Mouse (Mus musculus) heart, embryonic 14.5 days (tissue): ENCODE data around the gene Atg16l1. TPM values are rescaled to one million over a fixed set of nuclear protein-coding genes. Genes with fewer than 3 reads are reported as not detected.

ENCODE experiments used
- ATAC-seq: fragments of 200-750 bp; cut with Nextera tagmentation; 2 replicates; pipeline ENCODE4 v1.8.0; 2017; ENCODE audit warnings: low read depth, moderate TSS enrichment; ENCODE audit not compliant: insufficient number of reproducible peaks, insufficient read depth, low FRiP score
- H3K27ac ChIP-seq, 2 experiments: fragments of 200-500 bp in 1 of 2; fragments of 300-500 bp in 1 of 2; sonication (generic) in 1 of 2; replicated peaks in 1 of 2; 2 replicates each; pipeline ENCODE4 v1.5.1; 2012 to 2014; ENCODE audit warnings: low read depth in 2 of 2, low read length in 2 of 2, control low read depth in 1 of 2, mild to moderate bottlenecking in 1 of 2, mixed read lengths in 1 of 2; ENCODE audit not compliant: control insufficient read depth in 1 of 2, insufficient read depth in 1 of 2
- H3K27me3 ChIP-seq: fragments of 300-500 bp; sonication (generic); 2 replicates; pipeline ENCODE4 v1.6.1; 2014; ENCODE audit warnings: mild to moderate bottlenecking, low read length, control low read depth; ENCODE audit not compliant: control insufficient read depth, insufficient read depth
- H3K36me3 ChIP-seq: fragments of 300-500 bp; sonication (generic); 2 replicates; pipeline ENCODE4 v1.6.1; 2014; ENCODE audit warnings: mild to moderate bottlenecking, control low read depth, low read length, mixed read lengths; ENCODE audit not compliant: control insufficient read depth, insufficient read depth
- H3K4me1 ChIP-seq, 2 experiments: fragments of 200-500 bp in 1 of 2; fragments of 300-500 bp in 1 of 2; sonication (generic) in 1 of 2; 2 replicates each; pipeline ENCODE4 v1.6.1; 2012 to 2014; ENCODE audit warnings: low read length in 2 of 2, control low read depth in 1 of 2, mixed read lengths in 1 of 2; ENCODE audit not compliant: control insufficient read depth in 2 of 2, insufficient read depth in 2 of 2
- H3K4me2 ChIP-seq: fragments of 300-500 bp; sonication (generic); 2 replicates; pipeline ENCODE4 v1.6.1; 2014; ENCODE audit warnings: mild to moderate bottlenecking, low read length
- H3K4me3 ChIP-seq, 2 experiments: fragments of 200-500 bp in 1 of 2; fragments of 300-500 bp in 1 of 2; sonication (generic) in 1 of 2; 2 replicates each; pipeline ENCODE4 v1.5.1; 2012 to 2014; ENCODE audit warnings: low read length in 2 of 2, mild to moderate bottlenecking in 2 of 2, control low read depth in 1 of 2, low read depth in 1 of 2, moderate library complexity in 1 of 2; ENCODE audit not compliant: control insufficient read depth in 1 of 2, insufficient read depth in 1 of 2
- H3K9ac ChIP-seq: fragments of 300-500 bp; sonication (generic); 2 replicates; pipeline ENCODE4 v1.6.1; 2014; ENCODE audit warnings: mild to moderate bottlenecking, low read length
- H3K9me3 ChIP-seq: fragments of 300-500 bp; sonication (generic); 2 replicates; pipeline ENCODE4 v1.6.1; 2016; ENCODE audit warnings: low read length, control low read depth; ENCODE audit not compliant: control insufficient read depth
- WGBS: fragments of 180-500 bp; shearing (Covaris S2); extraction: QIAGEN DNeasy Blood & Tissue Kit; methylation state at CpG from one replicate; pipeline ENCODE4 v1.1.7; 2014; 5-methylcytosine and 5-hydroxymethylcytosine counted together
- polyA plus RNA-seq: library from polyadenylated mRNA; unstranded; fragments of >200 nt; fragmentation: Nextera tagmentation; extraction: Ambion mirVana; gene quantifications from 2 replicates; pipeline ENCODE4 v1.2.1, GENCODE M21; 2014

Atg16l1 gene
- polyA plus RNA-seq, 1 experiment from 2014 or later = 25.0 TPM

DNA sequence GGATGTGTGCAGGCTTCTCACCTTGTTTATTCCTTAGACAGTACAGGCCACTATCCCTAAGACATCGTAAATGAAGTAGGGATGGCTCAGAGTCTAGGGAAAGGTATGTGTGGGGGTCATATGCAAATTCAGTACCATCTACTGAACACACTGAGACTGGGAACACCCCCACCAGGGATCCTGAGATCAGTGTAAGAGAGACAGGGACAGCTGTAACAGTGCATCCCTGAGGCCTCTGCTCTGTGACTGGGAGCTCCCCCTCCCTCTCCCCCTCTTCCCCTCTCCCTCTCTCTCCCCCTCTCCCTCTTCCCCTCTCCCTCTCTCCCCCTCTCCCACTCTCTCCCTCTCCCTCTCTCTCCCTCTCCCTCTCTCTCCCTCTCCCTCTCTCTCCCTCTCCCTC, 80.8 kb downstream of the Atg16l1 start:
- H3K9me3 ChIP-seq = no peaks in the 10 kb centered on the region
- no peak overlapping the region for H3K27ac ChIP-seq
- H3K9ac ChIP-seq = no peak overlapping the region
- H3K4me3 ChIP-seq = no peak overlapping the region
- no peak for ATAC-seq
- no peaks in the 10 kb centered on the region for H3K36me3 ChIP-seq
- no peaks in the 10 kb centered on the region for H3K27me3 ChIP-seq
- WGBS = 65% methylated on average over 1 of the region's 1 CpGs
- no peaks in the 10 kb centered on the region for H3K4me1 ChIP-seq
- no peak overlapping the region for H3K4me2 ChIP-seq

GRCm38 (mm10) chr1:87837018-87837417, 81.3 kb downstream of the Atg16l1 start:
- no peak for ATAC-seq
- H3K4me2 ChIP-seq = no peak overlapping the region
- 46% methylated on average over 5 of the region's 5 CpGs for WGBS

GRCm38 (mm10) chr1:87840411-87841208, 84.9 kb downstream of the Atg16l1 start:
- no peak overlapping the region for H3K4me3 ChIP-seq
- no peaks in the 10 kb centered on the region for H3K36me3 ChIP-seq
- ATAC-seq = no peak
- no peaks in the 10 kb centered on the region for H3K27me3 ChIP-seq
- H3K27ac ChIP-seq = no peak overlapping the region
- whole genome bisulfite sequencing = 60% methylated on average over 11 of the region's 11 CpGs
- H3K4me2 ChIP-seq = no peak overlapping the region
- no peaks in the 10 kb centered on the region for H3K9me3 ChIP-seq
- no peak overlapping the region for H3K9ac ChIP-seq
- H3K4me1 ChIP-seq = no peaks in the 10 kb centered on the region

More at GRCm38 (mm10) chr1:87837018-87837417, 81.3 kb downstream of the Atg16l1 start:
- no peaks in the 10 kb centered on the region for H3K36me3 ChIP-seq
- no peaks in the 10 kb centered on the region for H3K9me3 ChIP-seq
- no peaks in the 10 kb centered on the region for H3K4me1 ChIP-seq
- H3K27me3 ChIP-seq = no peaks in the 10 kb centered on the region
- no peak overlapping the region for H3K27ac ChIP-seq
- H3K9ac ChIP-seq = no peak overlapping the region
- H3K4me3 ChIP-seq = no peak overlapping the region

Other genes with a start within 250 kb of the Atg16l1 start
- gene Neu2, start 246.0 kb upstream of the Atg16l1 start, polyA plus RNA-seq = not detected in 2 replicates
- 0.12 and 0.46 TPM in 2 replicates for gene Ngef, start 182.0 kb upstream of the Atg16l1 start, polyA plus RNA-seq
- gene Inpp5d, start 135.6 kb upstream of the Atg16l1 start, polyA plus RNA-seq = 7.9 and 8.9 TPM in 2 replicates
- gene Sag, start 47.8 kb downstream of the Atg16l1 start, polyA plus RNA-seq = 0.97 and 1.1 TPM in 2 replicates
- 24.7 and 29.4 TPM in 2 replicates for gene Dgkd, start 97.4 kb downstream of the Atg16l1 start, polyA plus RNA-seq